Mouse (Mus musculus): ENCODE data around the gene Knop1. TPM values are rescaled to one million over a fixed set of nuclear protein-coding genes. Genes with fewer than 3 reads are reported as not detected.

Knop1 gene
- total and polyA plus RNA-seq, 3 experiments = 5.3 to 14.0 (median 13.7) TPM

GRCm38 (mm10) chr7:118811407-118812106 is 44.5 kb downstream of the Knop1 start:
- WGBS = 66% methylated on average over 12 of the region's 12 CpGs
- no peak overlapping the region for H3K9ac ChIP-seq (ENCODE audit: low read depth, low read length)
- no peaks in the 10 kb centered on the region for H3K27me3 ChIP-seq (ENCODE audit: control insufficient read depth, insufficient read depth, low read length)
- no peaks in the 10 kb centered on the region for H3K36me3 ChIP-seq (ENCODE audit: control insufficient read depth, insufficient read depth, low read length)
- TF ChIP-seq CTCF (IDR thresholded peaks at IDR 0.05) = no peak
- no peak overlapping the region for H3K4me3 ChIP-seq
- peak; percentile 47 to 56 for DNase-seq
- intact Hi-C loops (cut with DNase I) = no loop called here
- no peaks in the 10 kb centered on the region for H3K79me2 ChIP-seq (replicated peaks; ENCODE audit: control insufficient read depth, insufficient read depth, low read length)
- H3K4me1 ChIP-seq (ENCODE audit: control insufficient read depth, insufficient read depth, low read length) = peaks cover 6% of the 10 kb centered on the region
- H3K27ac ChIP-seq = no peak overlapping the region

DNA sequence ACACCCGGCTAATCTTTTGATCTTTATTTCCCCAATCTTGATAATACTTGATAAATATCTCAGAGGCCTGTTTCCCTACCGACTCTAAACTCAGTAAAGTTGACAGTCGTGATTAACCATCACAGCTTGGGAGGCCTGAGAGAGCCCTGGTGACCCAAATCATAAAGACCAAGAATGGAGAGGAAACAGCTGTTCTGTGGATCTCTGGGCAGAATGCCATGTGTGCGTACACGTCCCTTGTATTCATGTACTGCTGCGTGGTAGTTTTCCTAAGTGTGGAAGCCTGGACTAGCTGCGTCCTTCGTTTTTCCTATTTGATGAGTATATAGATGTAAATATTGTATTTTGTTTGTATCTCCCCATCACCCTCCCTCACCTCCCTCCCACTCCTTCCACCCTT is 48.2 kb downstream of the Knop1 start:
- Histone ChIP-seq H3K4me1 (ENCODE audit: control insufficient read depth, insufficient read depth, low read length) (peaks cover 10% of the 10 kb centered on the region), H3K4me3 (no peak overlapping the region), H3K27me3 (ENCODE audit: control insufficient read depth, insufficient read depth, low read length) (no peaks in the 10 kb centered on the region), H3K9ac (ENCODE audit: low read depth, low read length) (no peak overlapping the region), H3K79me2 (replicated peaks; ENCODE audit: control insufficient read depth, insufficient read depth, low read length) (no peaks in the 10 kb centered on the region), H3K27ac (peak overlapping the region; percentile 48), H3K36me3 (ENCODE audit: control insufficient read depth, insufficient read depth, low read length) (no peaks in the 10 kb centered on the region; the same call in 1 of the 2 replicates)
- 26% methylated on average over 8 of the region's 8 CpGs for WGBS
- intact Hi-C loops (cut with DNase I) = no loop called here
- peak; percentile 46 to 48 for DNase-seq
- no peak for TF ChIP-seq POLR2A (IDR thresholded peaks at IDR 0.05; ENCODE audit: insufficient read depth, low read depth, low read length)
- TF ChIP-seq EP300 (IDR thresholded peaks at IDR 0.05; ENCODE audit: insufficient read depth, low read depth, low read length) = 0 out of 2 replicates have a peak, but pooled peaks have one; percentile 34

DNA sequence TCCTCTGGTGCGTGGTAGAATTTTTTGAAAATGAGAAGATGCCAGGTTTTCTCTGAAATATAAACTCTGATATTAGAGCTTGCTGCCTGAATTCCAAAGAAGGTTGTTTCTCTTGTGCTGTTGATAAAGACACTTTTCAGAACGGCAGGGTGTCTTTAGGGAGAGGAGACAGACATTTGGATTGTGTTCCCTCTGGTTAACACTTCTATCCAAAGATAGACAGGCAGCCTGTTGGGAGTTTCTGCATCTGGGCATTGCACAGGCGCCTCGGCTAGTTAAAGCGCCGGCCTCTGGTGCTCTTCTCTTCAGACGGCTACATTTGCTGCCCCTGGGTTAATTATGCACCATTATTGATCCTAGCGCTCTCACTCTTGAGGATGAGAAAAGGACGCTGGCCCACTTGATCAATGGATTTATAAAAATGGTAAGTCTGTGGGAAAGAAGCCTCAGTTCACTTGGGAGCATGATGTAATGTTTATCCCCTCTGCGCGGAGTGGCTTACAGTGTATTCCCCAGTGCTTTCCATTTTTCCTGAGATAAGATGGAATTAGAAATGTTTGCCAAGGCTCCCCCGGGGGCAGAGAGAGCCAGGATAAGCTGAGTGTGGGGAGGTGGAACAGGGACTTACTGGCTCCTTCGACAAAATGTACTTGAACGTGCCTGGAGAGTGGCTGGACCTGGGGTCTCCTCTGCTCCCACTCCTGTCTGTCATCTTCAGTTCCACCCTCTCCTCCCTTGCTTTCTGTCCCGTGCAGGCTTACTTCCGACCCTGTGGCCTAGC is 49.2 kb downstream of the Knop1 start:
- intact Hi-C loops (cut with DNase I) = no loop called here
- peak; percentile 35 to 52 for DNase-seq
- no peaks in the 10 kb centered on the region; the same call in 1 of the 2 replicates for H3K36me3 ChIP-seq (ENCODE audit: control insufficient read depth, insufficient read depth, low read length)
- 43% methylated on average over 16 of the region's 16 CpGs for WGBS
- no peak for TF ChIP-seq EP300 (IDR thresholded peaks at IDR 0.05; ENCODE audit: insufficient read depth, low read depth, low read length)
- TF ChIP-seq CTCF (IDR thresholded peaks at IDR 0.05) = no peak
- TF ChIP-seq POLR2A (IDR thresholded peaks at IDR 0.05; ENCODE audit: insufficient read depth, low read depth, low read length) = no peak
- peak overlapping the region; percentile 48 for H3K27ac ChIP-seq
- no peak overlapping the region for H3K9ac ChIP-seq (ENCODE audit: low read depth, low read length)
- no peaks in the 10 kb centered on the region for H3K27me3 ChIP-seq (ENCODE audit: control insufficient read depth, insufficient read depth, low read length)
- no peak overlapping the region for H3K4me3 ChIP-seq
- peaks cover 10% of the 10 kb centered on the region for H3K4me1 ChIP-seq (ENCODE audit: control insufficient read depth, insufficient read depth, low read length)
- H3K79me2 ChIP-seq (replicated peaks; ENCODE audit: control insufficient read depth, insufficient read depth, low read length) = no peaks in the 10 kb centered on the region

- intact Hi-C loops (cut with DNase I) = no loop called here
- no peak overlapping the region for H3K27ac ChIP-seq
- peaks cover 10% of the 10 kb centered on the region for H3K4me1 ChIP-seq (ENCODE audit: control insufficient read depth, insufficient read depth, low read length)
- no peak overlapping the region for H3K4me3 ChIP-seq
- H3K9ac ChIP-seq (ENCODE audit: low read depth, low read length) = no peak overlapping the region
- no peaks in the 10 kb centered on the region for H3K79me2 ChIP-seq (replicated peaks; ENCODE audit: control insufficient read depth, insufficient read depth, low read length)
- no peak for DNase-seq
- WGBS = 94% methylated on average over 8 of the region's 8 CpGs
- no peaks in the 10 kb centered on the region; the same call in 1 of the 2 replicates for H3K36me3 ChIP-seq (ENCODE audit: control insufficient read depth, insufficient read depth, low read length)
- H3K27me3 ChIP-seq (ENCODE audit: control insufficient read depth, insufficient read depth, low read length) = no peaks in the 10 kb centered on the region
- TF ChIP-seq CTCF (IDR thresholded peaks at IDR 0.05) (no peak), EP300 (IDR thresholded peaks at IDR 0.05; ENCODE audit: insufficient read depth, low read depth, low read length) (no peak), POLR2A (IDR thresholded peaks at IDR 0.05; ENCODE audit: insufficient read depth, low read depth, low read length) (no peak)
Observed at GRCm38 (mm10) chr7:118803425-118803824, 52.6 kb downstream of the Knop1 start.

GRCm38 (mm10) chr7:118801791-118802190 is 54.3 kb downstream of the Knop1 start:
- no peaks in the 10 kb centered on the region for H3K27me3 ChIP-seq (ENCODE audit: control insufficient read depth, insufficient read depth, low read length)
- no peak overlapping the region for H3K4me3 ChIP-seq
- intact Hi-C loops (cut with DNase I) = no loop called here
- H3K27ac ChIP-seq = no peak overlapping the region
- TF ChIP-seq CTCF (IDR thresholded peaks at IDR 0.05) (no peak), EP300 (IDR thresholded peaks at IDR 0.05; ENCODE audit: insufficient read depth, low read depth, low read length) (no peak), POLR2A (IDR thresholded peaks at IDR 0.05; ENCODE audit: insufficient read depth, low read depth, low read length) (no peak)
- H3K4me1 ChIP-seq (ENCODE audit: control insufficient read depth, insufficient read depth, low read length) = peaks cover 5% of the 10 kb centered on the region
- no peaks in the 10 kb centered on the region; the same call in 1 of the 2 replicates for H3K36me3 ChIP-seq (ENCODE audit: control insufficient read depth, insufficient read depth, low read length)
- no peak for DNase-seq
- no peaks in the 10 kb centered on the region for H3K79me2 ChIP-seq (replicated peaks; ENCODE audit: control insufficient read depth, insufficient read depth, low read length)
- no peak overlapping the region for H3K9ac ChIP-seq (ENCODE audit: low read depth, low read length)
- 46% methylated on average over 3 of the region's 3 CpGs for WGBS

Measured in heart, adult 2 months (tissue).